Mouse (Mus musculus): Measurements from ENCODE around the gene Pes1.
"Not testable (repeated sequence)": the region's sequence is repeated elsewhere in the genome, so short reads cannot be mapped to it uniquely, and the experiment has no call there.

Pes1 gene

GRCm38 (mm10) chr11:3963610-3964415, at the start of gene Pes1:
Gene Pes1 (plus strand): TSS chr11:3963975.
- peak; percentile 83 for DNase-seq (ENCODE audit: low spot score)

- DNase-seq (ENCODE audit: low spot score), result peak; percentile 68
Observed at GRCm38 (mm10) chr11:3914109-3914840, 49.5 kb upstream of the Pes1 start, which contains the start of gene Slc35e4. Gene Slc35e4 (minus strand): TSS chr11:3914664.

- peak; percentile 24 for DNase-seq (ENCODE audit: low spot score)
Observed at GRCm38 (mm10) chr11:3918738-3919137, 45.0 kb upstream of the Pes1 start.

- no peak for DNase-seq (ENCODE audit: low spot score)
Observed at GRCm38 (mm10) chr11:3920476-3920875, 43.3 kb upstream of the Pes1 start.

- DNase-seq (ENCODE audit: low spot score), result peak; percentile 42
Observed at GRCm38 (mm10) chr11:3921281-3921850, 42.4 kb upstream of the Pes1 start.

GRCm38 (mm10) chr11:3922115-3922514, 41.7 kb upstream of the Pes1 start:
- no peak for DNase-seq (ENCODE audit: low spot score)

- DNase-seq (ENCODE audit: low spot score), result no peak
Observed at GRCm38 (mm10) chr11:3922731-3923130, 41.0 kb upstream of the Pes1 start.

GRCm38 (mm10) chr11:3925916-3926315, 37.9 kb upstream of the Pes1 start:
- no peak for DNase-seq (ENCODE audit: low spot score)

GRCm38 (mm10) chr11:3930019-3930418, 33.8 kb upstream of the Pes1 start:
- no peak for DNase-seq (ENCODE audit: low spot score)

- no peak for DNase-seq (ENCODE audit: low spot score)
Observed at GRCm38 (mm10) chr11:3930931-3931330, 32.8 kb upstream of the Pes1 start.

- DNase-seq (ENCODE audit: low spot score), result peak; percentile 75
Observed at GRCm38 (mm10) chr11:3931511-3932211, 32.1 kb upstream of the Pes1 start, which contains the start of gene Tcn2. Gene Tcn2 (minus strand): TSS chr11:3932159.

- no peak for DNase-seq (ENCODE audit: low spot score)
Observed at GRCm38 (mm10) chr11:3933756-3934285, 30.0 kb upstream of the Pes1 start.

- no peak for DNase-seq (ENCODE audit: low spot score)
Observed at GRCm38 (mm10) chr11:3935135-3935534, 28.6 kb upstream of the Pes1 start.

GRCm38 (mm10) chr11:3936318-3936717, 27.5 kb upstream of the Pes1 start:
- no peak for DNase-seq (ENCODE audit: low spot score)

GRCm38 (mm10) chr11:3937321-3937874, 26.4 kb upstream of the Pes1 start:
- no peak for DNase-seq (ENCODE audit: low spot score)

GRCm38 (mm10) chr11:3941371-3941770, 22.4 kb upstream of the Pes1 start:
- no peak for DNase-seq (ENCODE audit: low spot score)

- no peak for DNase-seq (ENCODE audit: low spot score)
Observed at GRCm38 (mm10) chr11:3946386-3946785, 17.4 kb upstream of the Pes1 start.

GRCm38 (mm10) chr11:3954876-3955275, 8.9 kb upstream of the Pes1 start:
- not testable (repeated sequence) for DNase-seq (ENCODE audit: low spot score)

- DNase-seq (ENCODE audit: low spot score), result not testable (repeated sequence)
Observed at GRCm38 (mm10) chr11:3955371-3955770, 8.4 kb upstream of the Pes1 start.

GRCm38 (mm10) chr11:3960901-3961300, 2.9 kb upstream of the Pes1 start:
- no peak for DNase-seq (ENCODE audit: low spot score)

GRCm38 (mm10) chr11:3961761-3962160, 2.0 kb upstream of the Pes1 start:
- DNase-seq (ENCODE audit: low spot score), result no peak

- DNase-seq (ENCODE audit: low spot score), result no peak
Observed at GRCm38 (mm10) chr11:3963155-3963554, 620 bp upstream of the Pes1 start.

Data from T-cell, adult 2 months (primary cell).